Mouse (Mus musculus) T-helper 17 cell (primary cell): Measurements from ENCODE around the gene Fbxw28.
"Not testable (repeated sequence)": the region's sequence is repeated elsewhere in the genome, so short reads cannot be mapped to it uniquely, and the experiment has no call there.

Experiments
- in situ Hi-C, 2 experiments: fragments of 300-600 bp; cut with MboI, MseI; formaldehyde crosslinking; loops; 1 replicate in 1 of 2; 2 replicates in 1 of 2; pipeline ENCODE4 v1.15.1; 2025; ENCODE audit warnings: high pct_unique_total_duplicates in 2 of 2

The Fbxw28 gene

GRCm38 (mm10) chr9:109339559-109339958 is at the start of gene Fbxw28:
TSS of gene Fbxw28 (minus strand) at chr9:109339659.
- in situ Hi-C loops = not testable (repeated sequence)

DNA sequence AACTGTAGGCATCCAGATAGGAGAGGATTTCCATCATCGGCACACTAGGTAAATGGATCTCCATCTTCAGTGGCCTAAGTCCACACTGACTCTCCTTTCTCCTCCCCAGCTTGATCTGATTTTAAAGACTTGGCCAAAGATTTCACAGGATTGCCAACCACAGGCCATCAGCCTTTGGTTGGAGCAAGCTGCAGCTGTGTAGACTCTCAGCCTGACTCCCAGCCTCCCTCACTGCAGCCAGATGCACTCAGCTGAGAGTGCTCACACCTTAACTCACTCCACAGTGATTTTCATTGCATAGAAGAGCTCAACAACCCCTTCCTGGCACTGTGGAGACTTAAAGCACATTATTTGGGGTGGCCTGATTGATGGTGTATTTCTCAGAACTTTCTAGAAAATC is 51.9 kb downstream of the Fbxw28 start, which contains the start of gene Fbxw14:
Fbxw14 (minus strand) TSS at position 101 of the 400 bp plus-strand sequence.
- in situ Hi-C loops = not testable (repeated sequence)
